Mouse (Mus musculus): ENCODE results near the gene Arhgap28.

Arhgap28 gene

GRCm38 (mm10) chr17:68003741-68004560 is at the start of gene Arhgap28:
Gene Arhgap28, minus strand, starts transcription at chr17:68004120.
- DNase-seq (ENCODE audit: low read depth, low spot score), result peak; percentile 11

GRCm38 (mm10) chr17:68046341-68046675 is 42.4 kb upstream of the Arhgap28 start:
- DNase-seq (ENCODE audit: low read depth, low spot score), result no peak

- DNase-seq (ENCODE audit: low read depth, low spot score), result no peak
Observed at GRCm38 (mm10) chr17:68045655-68046340, 41.9 kb upstream of the Arhgap28 start.

GRCm38 (mm10) chr17:68042377-68042776 is 38.5 kb upstream of the Arhgap28 start:
- no peak for DNase-seq (ENCODE audit: low read depth, low spot score)

- DNase-seq (ENCODE audit: low read depth, low spot score), result no peak
Observed at GRCm38 (mm10) chr17:68037011-68037410, 33.1 kb upstream of the Arhgap28 start.

- DNase-seq (ENCODE audit: low read depth, low spot score), result no peak
Observed at GRCm38 (mm10) chr17:68029495-68029894, 25.6 kb upstream of the Arhgap28 start.

- no peak for DNase-seq (ENCODE audit: low read depth, low spot score)
Observed at GRCm38 (mm10) chr17:68028519-68028918, 24.6 kb upstream of the Arhgap28 start.

GRCm38 (mm10) chr17:68024327-68024726 is 20.4 kb upstream of the Arhgap28 start:
- DNase-seq (ENCODE audit: low read depth, low spot score), result no peak

GRCm38 (mm10) chr17:68019466-68020065 is 15.6 kb upstream of the Arhgap28 start:
- DNase-seq (ENCODE audit: low read depth, low spot score), result no peak

GRCm38 (mm10) chr17:68017095-68017494 is 13.2 kb upstream of the Arhgap28 start:
- no peak for DNase-seq (ENCODE audit: low read depth, low spot score)

- DNase-seq (ENCODE audit: low read depth, low spot score), result no peak
Observed at GRCm38 (mm10) chr17:68011606-68012005, 7.7 kb upstream of the Arhgap28 start.

- DNase-seq (ENCODE audit: low read depth, low spot score), result no peak
Observed at GRCm38 (mm10) chr17:68010041-68010440, 6.1 kb upstream of the Arhgap28 start.

- DNase-seq (ENCODE audit: low read depth, low spot score), result no peak
Observed at GRCm38 (mm10) chr17:68004581-68005330, 836 bp upstream of the Arhgap28 start.

- DNase-seq (ENCODE audit: low read depth, low spot score), result no peak
Observed at GRCm38 (mm10) chr17:68002608-68003595, 1.0 kb downstream of the Arhgap28 start.

- no peak for DNase-seq (ENCODE audit: low read depth, low spot score)
Observed at GRCm38 (mm10) chr17:67999801-68000200, 4.1 kb downstream of the Arhgap28 start.

- no peak for DNase-seq (ENCODE audit: low read depth, low spot score)
Observed at GRCm38 (mm10) chr17:67996769-67997155, 7.2 kb downstream of the Arhgap28 start.

GRCm38 (mm10) chr17:67996097-67996768 is 7.7 kb downstream of the Arhgap28 start:
- DNase-seq (ENCODE audit: low read depth, low spot score), result no peak

- no peak for DNase-seq (ENCODE audit: low read depth, low spot score)
Observed at GRCm38 (mm10) chr17:67995277-67995819, 8.6 kb downstream of the Arhgap28 start.

GRCm38 (mm10) chr17:67994861-67995260 is 9.1 kb downstream of the Arhgap28 start:
- no peak for DNase-seq (ENCODE audit: low read depth, low spot score)

Measured in CD4-positive, CD25-positive, alpha-beta regulatory T cell, adult 2 months (primary cell).